Mouse (Mus musculus): ENCODE data around the gene Fhdc1.

Fhdc1 gene

GRCm38 (mm10) chr3:84480006-84480897 is at the start of gene Fhdc1:
Fhdc1 (minus strand) TSS chr3:84480429.
- in situ Hi-C loops (cut with MboI; ENCODE audit: low sequenced_read_pairs), result no loop called here

GRCm38 (mm10) chr3:84529021-84529420 is 48.8 kb upstream of the Fhdc1 start:
- in situ Hi-C loops (cut with MboI; ENCODE audit: low sequenced_read_pairs), result loop anchor here (25.0 kb wide), 1 partner anchor 367 kb away; the partner anchor contains the start of genes Gm6525 and Mnd1

GRCm38 (mm10) chr3:84524952-84525351 is 44.7 kb upstream of the Fhdc1 start:
- in situ Hi-C loops (cut with MboI; ENCODE audit: low sequenced_read_pairs), result loop anchor here (25.0 kb wide), 1 partner anchor 363 kb away; the partner anchor contains the start of genes Gm6525 and Mnd1

GRCm38 (mm10) chr3:84516163-84516562 is 35.9 kb upstream of the Fhdc1 start:
- in situ Hi-C loops (cut with MboI; ENCODE audit: low sequenced_read_pairs), result no loop called here

GRCm38 (mm10) chr3:84512774-84513515 is 32.7 kb upstream of the Fhdc1 start:
- in situ Hi-C loops (cut with MboI; ENCODE audit: low sequenced_read_pairs), result no loop called here

- in situ Hi-C loops (cut with MboI; ENCODE audit: low sequenced_read_pairs), result no loop called here
Measured at GRCm38 (mm10) chr3:84505193-84505592, 25.0 kb upstream of the Fhdc1 start.

GRCm38 (mm10) chr3:84504291-84504690 is 24.1 kb upstream of the Fhdc1 start:
- in situ Hi-C loops (cut with MboI; ENCODE audit: low sequenced_read_pairs), result no loop called here

GRCm38 (mm10) chr3:84502101-84502500 is 21.9 kb upstream of the Fhdc1 start:
- in situ Hi-C loops (cut with MboI; ENCODE audit: low sequenced_read_pairs), result no loop called here

- in situ Hi-C loops (cut with MboI; ENCODE audit: low sequenced_read_pairs), result no loop called here
Measured at GRCm38 (mm10) chr3:84500491-84500890, 20.3 kb upstream of the Fhdc1 start.

- in situ Hi-C loops (cut with MboI; ENCODE audit: low sequenced_read_pairs), result no loop called here
Measured at GRCm38 (mm10) chr3:84497718-84498117, 17.5 kb upstream of the Fhdc1 start.

GRCm38 (mm10) chr3:84492657-84493056 is 12.4 kb upstream of the Fhdc1 start:
- in situ Hi-C loops (cut with MboI; ENCODE audit: low sequenced_read_pairs), result no loop called here

GRCm38 (mm10) chr3:84492148-84492547 is 11.9 kb upstream of the Fhdc1 start:
- in situ Hi-C loops (cut with MboI; ENCODE audit: low sequenced_read_pairs), result no loop called here

GRCm38 (mm10) chr3:84488716-84489115 is 8.5 kb upstream of the Fhdc1 start:
- in situ Hi-C loops (cut with MboI; ENCODE audit: low sequenced_read_pairs), result no loop called here

- in situ Hi-C loops (cut with MboI; ENCODE audit: low sequenced_read_pairs), result no loop called here
Measured at GRCm38 (mm10) chr3:84484891-84485290, 4.7 kb upstream of the Fhdc1 start.

GRCm38 (mm10) chr3:84484333-84484732 is 4.1 kb upstream of the Fhdc1 start:
- in situ Hi-C loops (cut with MboI; ENCODE audit: low sequenced_read_pairs), result no loop called here

GRCm38 (mm10) chr3:84482121-84482520 is 1.9 kb upstream of the Fhdc1 start:
- in situ Hi-C loops (cut with MboI; ENCODE audit: low sequenced_read_pairs), result no loop called here

- in situ Hi-C loops (cut with MboI; ENCODE audit: low sequenced_read_pairs), result no loop called here
Measured at GRCm38 (mm10) chr3:84481104-84481503, 875 bp upstream of the Fhdc1 start.

- in situ Hi-C loops (cut with MboI; ENCODE audit: low sequenced_read_pairs), result no loop called here
Measured at GRCm38 (mm10) chr3:84479293-84480005, 780 bp downstream of the Fhdc1 start.

GRCm38 (mm10) chr3:84478896-84479292 is 1.3 kb downstream of the Fhdc1 start:
- in situ Hi-C loops (cut with MboI; ENCODE audit: low sequenced_read_pairs), result no loop called here

- in situ Hi-C loops (cut with MboI; ENCODE audit: low sequenced_read_pairs), result no loop called here
Measured at GRCm38 (mm10) chr3:84478195-84478594, 2.0 kb downstream of the Fhdc1 start.

- in situ Hi-C loops (cut with MboI; ENCODE audit: low sequenced_read_pairs), result no loop called here
Measured at GRCm38 (mm10) chr3:84477498-84477897, 2.7 kb downstream of the Fhdc1 start.
